Mouse (Mus musculus): Measurements from ENCODE around the gene Gm12216. TPM values are rescaled to one million over a fixed set of nuclear protein-coding genes. Genes with fewer than 3 reads are reported as not detected.

The Gm12216 gene
- polyA plus RNA-seq, 1 experiment from 2014 or later, result 1.9 TPM

GRCm38 (mm10) chr11:53891505-53892451, 32.7 kb upstream of the Gm12216 start, which contains the start of gene Slc22a5:
TSS of gene Slc22a5 (minus strand) at chr11:53891660.
- peak within 1 kb of the TSS; percentile 64 for H3K9ac ChIP-seq (ENCODE audit: low read length)
- peak within 1 kb of the TSS; percentile 73 for H3K4me2 ChIP-seq (replicated peaks; ENCODE audit: low read depth)
- H3K9me3 ChIP-seq (ENCODE audit: control insufficient read depth, low read length), result no peaks in the 10 kb centered on the region
- peak; percentile 99 for ATAC-seq (ENCODE audit: low FRiP score, low TSS enrichment)
- no peak for TF ChIP-seq EP300 (optimal IDR thresholded peaks at IDR 0.05)
- TF ChIP-seq CTCF (IDR thresholded peaks at IDR 0.05; ENCODE audit: low read depth), result peak; percentile 42
- H3K4me3 ChIP-seq (ENCODE audit: low read depth, low read length), result peak within 1 kb of the TSS; percentile 54
- H3K36me3 ChIP-seq (ENCODE audit: control insufficient read depth, insufficient read depth, low read length), result no peaks in the 10 kb centered on the region
- no peaks in the 10 kb centered on the region for H3K4me1 ChIP-seq (replicated peaks; ENCODE audit: control insufficient read depth, insufficient read depth)
- H3K27ac ChIP-seq (replicated peaks), result peak within 1 kb of the TSS; percentile 78
- peak; percentile 99 for DNase-seq (ENCODE audit: low spot score)
- no peaks in the 10 kb centered on the region for H3K27me3 ChIP-seq (ENCODE audit: control insufficient read depth, insufficient read depth, low read length)
- 3% methylated on average over 49 of the region's 63 CpGs for WGBS

- ATAC-seq (ENCODE audit: low FRiP score, low TSS enrichment), result no peak
Measured at GRCm38 (mm10) chr11:53890906-53891504, 31.9 kb upstream of the Gm12216 start.

GRCm38 (mm10) chr11:53890225-53890624, 31.2 kb upstream of the Gm12216 start:
- H3K4me1 ChIP-seq (replicated peaks; ENCODE audit: control insufficient read depth, insufficient read depth), result no peaks in the 10 kb centered on the region
- H3K4me2 ChIP-seq (replicated peaks; ENCODE audit: low read depth), result peak overlapping the region; percentile 73
- no peaks in the 10 kb centered on the region for H3K9me3 ChIP-seq (ENCODE audit: control insufficient read depth, low read length)
- no peaks in the 10 kb centered on the region for H3K36me3 ChIP-seq (ENCODE audit: control insufficient read depth, insufficient read depth, low read length)
- no peak overlapping the region for H3K9ac ChIP-seq (ENCODE audit: low read length)
- DNase-seq (ENCODE audit: low spot score) (no peak), ATAC-seq (ENCODE audit: low FRiP score, low TSS enrichment) (no peak)
- 91% methylated on average over 2 of the region's 2 CpGs for WGBS
- H3K4me3 ChIP-seq (ENCODE audit: low read depth, low read length), result no peak overlapping the region; the same call in 1 of the 2 replicates
- H3K27me3 ChIP-seq (ENCODE audit: control insufficient read depth, insufficient read depth, low read length), result no peaks in the 10 kb centered on the region
- TF ChIP-seq EP300 (optimal IDR thresholded peaks at IDR 0.05), result no peak
- TF ChIP-seq CTCF (IDR thresholded peaks at IDR 0.05; ENCODE audit: low read depth), result no peak
- H3K27ac ChIP-seq (replicated peaks), result no peak overlapping the region

More at GRCm38 (mm10) chr11:53890906-53891504, 31.9 kb upstream of the Gm12216 start:
- TF ChIP-seq CTCF (IDR thresholded peaks at IDR 0.05; ENCODE audit: low read depth) (no peak), EP300 (optimal IDR thresholded peaks at IDR 0.05) (no peak)
- WGBS, result 2% methylated on average over 30 of the region's 33 CpGs
- Histone ChIP-seq H3K9ac (ENCODE audit: low read length) (peak overlapping the region; percentile 64), H3K27me3 (ENCODE audit: control insufficient read depth, insufficient read depth, low read length) (no peaks in the 10 kb centered on the region), H3K4me2 (replicated peaks; ENCODE audit: low read depth) (peak overlapping the region; percentile 73), H3K4me3 (ENCODE audit: low read depth, low read length) (peak overlapping the region; percentile 54), H3K9me3 (ENCODE audit: control insufficient read depth, low read length) (no peaks in the 10 kb centered on the region), H3K36me3 (ENCODE audit: control insufficient read depth, insufficient read depth, low read length) (no peaks in the 10 kb centered on the region), H3K4me1 (replicated peaks; ENCODE audit: control insufficient read depth, insufficient read depth) (no peaks in the 10 kb centered on the region), H3K27ac (replicated peaks) (peak overlapping the region; percentile 70)
- DNase-seq (ENCODE audit: low spot score), result no peak

GRCm38 (mm10) chr11:53889091-53889645, 30.1 kb upstream of the Gm12216 start:
- Histone ChIP-seq H3K4me2 (replicated peaks; ENCODE audit: low read depth) (peak overlapping the region; percentile 19), H3K4me1 (replicated peaks; ENCODE audit: control insufficient read depth, insufficient read depth) (no peaks in the 10 kb centered on the region), H3K9me3 (ENCODE audit: control insufficient read depth, low read length) (no peaks in the 10 kb centered on the region), H3K4me3 (ENCODE audit: low read depth, low read length) (no peak overlapping the region), H3K9ac (ENCODE audit: low read length) (no peak overlapping the region), H3K27ac (replicated peaks) (no peak overlapping the region), H3K36me3 (ENCODE audit: control insufficient read depth, insufficient read depth, low read length) (no peaks in the 10 kb centered on the region), H3K27me3 (ENCODE audit: control insufficient read depth, insufficient read depth, low read length) (no peaks in the 10 kb centered on the region)
- no peak for ATAC-seq (ENCODE audit: low FRiP score, low TSS enrichment)
- DNase-seq (ENCODE audit: low spot score), result no peak
- WGBS, result 41% methylated on average over 4 of the region's 4 CpGs
- TF ChIP-seq EP300 (optimal IDR thresholded peaks at IDR 0.05), result no peak
- TF ChIP-seq CTCF (IDR thresholded peaks at IDR 0.05; ENCODE audit: low read depth), result no peak

GRCm38 (mm10) chr11:53888242-53888641, 29.2 kb upstream of the Gm12216 start:
- H3K27ac ChIP-seq (replicated peaks), result no peak overlapping the region
- WGBS, result 73% methylated on average over 4 of the region's 4 CpGs
- no peak for TF ChIP-seq CTCF (IDR thresholded peaks at IDR 0.05; ENCODE audit: low read depth)
- no peak for TF ChIP-seq EP300 (optimal IDR thresholded peaks at IDR 0.05)

More at GRCm38 (mm10) chr11:53888242-53888641, 29.2 kb upstream of the Gm12216 start:
- H3K4me3 ChIP-seq (ENCODE audit: low read depth, low read length), result no peak overlapping the region
- no peaks in the 10 kb centered on the region for H3K9me3 ChIP-seq (ENCODE audit: control insufficient read depth, low read length)
- H3K4me2 ChIP-seq (replicated peaks; ENCODE audit: low read depth), result peak overlapping the region; percentile 20; the same call in 1 of the 2 replicates
- H3K36me3 ChIP-seq (ENCODE audit: control insufficient read depth, insufficient read depth, low read length), result no peaks in the 10 kb centered on the region
- no peak for ATAC-seq (ENCODE audit: low FRiP score, low TSS enrichment)
- no peak overlapping the region for H3K9ac ChIP-seq (ENCODE audit: low read length)
- H3K4me1 ChIP-seq (replicated peaks; ENCODE audit: control insufficient read depth, insufficient read depth), result no peaks in the 10 kb centered on the region
- no peaks in the 10 kb centered on the region for H3K27me3 ChIP-seq (ENCODE audit: control insufficient read depth, insufficient read depth, low read length)
- DNase-seq (ENCODE audit: low spot score), result no peak
